Mouse (Mus musculus) cortical plate, adult 2 months (tissue): ENCODE data around the gene Xbp1.

Source experiments
- CTCF ChIP-seq: fragments of 200-500 bp; IDR thresholded peaks from 2 replicates; pipeline ENCODE4 v1.5.1; 2011; ENCODE audit warnings: mild to moderate bottlenecking, control low read depth, low read length; ENCODE audit not compliant: insufficient read depth; ENCODE audit errors: extremely low read depth
- POLR2A ChIP-seq: fragments of 200-500 bp; IDR thresholded peaks from 2 replicates; pipeline ENCODE4 v1.6.1; 2011; ENCODE audit warnings: mild to moderate bottlenecking, low read length, control low read depth; ENCODE audit not compliant: insufficient read depth; ENCODE audit errors: extremely low read depth

DNA sequence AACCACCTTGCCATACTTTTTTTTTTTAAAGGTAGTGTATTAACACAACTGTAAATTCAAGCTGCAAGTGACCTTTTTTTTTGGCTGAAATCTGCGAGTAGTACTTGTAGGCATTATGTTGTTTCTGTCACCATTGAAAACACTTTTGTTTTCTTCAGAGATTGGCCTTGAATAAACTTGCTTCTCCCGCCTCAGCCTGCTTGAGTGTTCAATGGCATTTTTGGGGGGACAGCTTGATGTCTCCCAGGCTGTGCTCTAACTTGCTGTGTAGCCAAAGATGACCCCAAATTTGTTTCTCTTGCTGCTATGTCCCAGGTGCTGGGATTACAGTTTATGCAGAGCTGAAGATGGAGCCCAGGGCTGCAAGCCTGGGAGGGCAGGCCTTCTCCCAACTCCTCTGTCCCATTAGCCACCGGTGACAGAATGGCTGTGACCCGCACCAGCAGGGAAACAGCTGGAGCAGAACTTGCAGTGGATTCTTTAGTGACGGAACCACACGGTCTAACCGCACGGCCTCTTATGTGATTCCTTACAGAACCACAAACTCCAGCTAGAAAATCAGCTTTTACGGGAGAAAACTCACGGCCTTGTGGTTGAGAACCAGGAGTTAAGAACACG is 2.4 kb downstream of the Xbp1 start:
- TF ChIP-seq CTCF: no peak
- no peak for TF ChIP-seq POLR2A
